Mouse (Mus musculus): Measurements from ENCODE around the gene Fam221b. TPM values are rescaled to one million over a fixed set of nuclear protein-coding genes. Genes with fewer than 3 reads are reported as not detected.

Fam221b gene
- polyA plus RNA-seq, 1 experiment from 2014 or later = 2.7 TPM

DNA sequence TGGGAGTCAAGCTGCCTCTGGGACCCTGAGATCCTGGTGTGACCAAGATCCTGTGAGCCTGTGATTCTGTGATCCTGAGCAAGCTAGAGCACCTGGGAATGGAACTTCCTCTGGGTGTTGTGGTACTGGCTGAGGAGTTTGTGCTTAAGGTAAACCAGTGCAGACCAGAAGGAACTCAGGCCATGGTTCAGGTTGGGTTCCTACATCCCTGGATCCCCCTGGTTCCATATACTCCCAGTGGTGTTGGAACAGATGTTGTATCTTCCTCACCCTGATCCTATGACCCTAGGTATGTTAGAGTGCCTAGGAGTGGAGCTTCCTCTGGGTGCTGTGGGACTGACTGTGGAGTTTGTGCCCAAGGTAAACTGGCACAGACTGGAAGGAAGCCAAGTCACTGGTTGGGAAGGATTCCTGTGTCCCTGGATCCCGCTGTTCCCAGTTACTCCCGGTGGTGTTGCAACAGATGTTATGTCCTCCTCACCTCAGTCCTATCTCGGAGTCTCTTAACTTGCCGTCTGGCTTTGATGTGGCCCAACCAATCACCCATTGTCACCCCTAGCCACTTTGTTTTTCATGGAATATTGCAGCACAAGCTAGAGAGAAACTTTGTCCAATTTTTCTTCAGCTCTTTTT lies 48.7 kb downstream of the Fam221b start:
- no peak for ATAC-seq (replicated peaks; ENCODE audit: low FRiP score)
- H3K4me3 ChIP-seq (ENCODE audit: low read depth, low read length) = no peak overlapping the region
- H3K4me1 ChIP-seq (replicated peaks; ENCODE audit: control insufficient read depth, insufficient read depth, low read length) = no peaks in the 10 kb centered on the region
- no peak overlapping the region for H3K4me2 ChIP-seq (ENCODE audit: low read depth, low read length, severe bottlenecking)
- no peaks in the 10 kb centered on the region for H3K36me3 ChIP-seq (ENCODE audit: control insufficient read depth, insufficient read depth, low read length)
- 88% methylated on average over 4 of the region's 4 CpGs for WGBS
- H3K27me3 ChIP-seq (ENCODE audit: control insufficient read depth, insufficient read depth, low read length) = no peaks in the 10 kb centered on the region
- DNase-seq (ENCODE audit: low spot score) = no peak
- peaks cover 6% of the 10 kb centered on the region for H3K9me3 ChIP-seq (ENCODE audit: control insufficient read depth, low read length)
- H3K27ac ChIP-seq (ENCODE audit: low read depth, low read length) = no peak overlapping the region
- no peak overlapping the region for H3K9ac ChIP-seq (ENCODE audit: low read length)

GRCm38 (mm10) chr4:43613060-43613730 lies 55.8 kb downstream of the Fam221b start:
- Histone ChIP-seq H3K9me3 (ENCODE audit: control insufficient read depth, low read length) (no peaks in the 10 kb centered on the region), H3K27me3 (ENCODE audit: control insufficient read depth, insufficient read depth, low read length) (no peaks in the 10 kb centered on the region), H3K27ac (ENCODE audit: low read depth, low read length) (no peak overlapping the region), H3K4me1 (replicated peaks; ENCODE audit: control insufficient read depth, insufficient read depth, low read length) (no peaks in the 10 kb centered on the region), H3K36me3 (ENCODE audit: control insufficient read depth, insufficient read depth, low read length) (no peaks in the 10 kb centered on the region), H3K9ac (ENCODE audit: low read length) (no peak overlapping the region), H3K4me3 (ENCODE audit: low read depth, low read length) (no peak overlapping the region), H3K4me2 (ENCODE audit: low read depth, low read length, severe bottlenecking) (no peak overlapping the region)
- 71% methylated on average over 3 of the region's 3 CpGs for WGBS
- DNase-seq (ENCODE audit: low spot score) (no peak), ATAC-seq (replicated peaks; ENCODE audit: low FRiP score) (no peak)

DNA sequence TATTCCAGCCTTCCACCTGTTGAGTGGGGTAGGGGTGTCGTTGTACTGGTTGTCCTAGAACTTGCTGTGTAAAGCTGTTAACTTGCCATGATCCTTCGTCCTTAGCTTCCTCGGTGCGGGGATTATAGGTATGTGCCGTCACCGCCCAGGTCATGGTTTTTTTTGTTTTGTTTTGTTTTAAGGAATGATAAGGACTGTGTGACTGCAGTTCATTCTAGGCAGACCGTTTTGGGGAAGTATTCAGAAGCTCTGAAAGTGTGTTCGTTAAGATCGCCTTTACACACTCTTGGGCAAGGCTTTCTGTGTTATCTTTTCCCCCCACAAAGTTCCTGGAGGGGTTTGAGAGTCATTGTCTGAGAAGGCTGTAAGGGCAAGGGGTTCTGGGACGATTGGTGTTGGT lies 56.4 kb downstream of the Fam221b start:
- H3K36me3 ChIP-seq (ENCODE audit: control insufficient read depth, insufficient read depth, low read length) = no peaks in the 10 kb centered on the region
- H3K4me2 ChIP-seq (ENCODE audit: low read depth, low read length, severe bottlenecking) = no peak overlapping the region
- DNase-seq (ENCODE audit: low spot score) = no peak
- H3K27me3 ChIP-seq (ENCODE audit: control insufficient read depth, insufficient read depth, low read length) = no peaks in the 10 kb centered on the region
- H3K4me3 ChIP-seq (ENCODE audit: low read depth, low read length) = no peak overlapping the region
- no peaks in the 10 kb centered on the region for H3K9me3 ChIP-seq (ENCODE audit: control insufficient read depth, low read length)
- no peaks in the 10 kb centered on the region for H3K4me1 ChIP-seq (replicated peaks; ENCODE audit: control insufficient read depth, insufficient read depth, low read length)
- WGBS = 69% methylated on average over 10 of the region's 10 CpGs
- no peak overlapping the region for H3K27ac ChIP-seq (ENCODE audit: low read depth, low read length)
- ATAC-seq (replicated peaks; ENCODE audit: low FRiP score) = no peak
- no peak overlapping the region for H3K9ac ChIP-seq (ENCODE audit: low read length)

Small RNAs within 50 kb of the gene (microRNA-seq; reads per million reads assigned to microRNA genes)
- gene Gm25262 (ENCODE audit: insufficient number of aligned reads) = not detected

Other genes starting within 250 kb of the Fam221b start
- 0.28 and 0.31 TPM in 2 replicates for gene Fam166b, start 240.0 kb downstream of the Fam221b start, polyA plus RNA-seq (2014; fragmentation: Nextera tagmentation; extraction: Ambion mirVana)
- gene Tesk1, start 227.2 kb downstream of the Fam221b start, polyA plus RNA-seq (2014; fragmentation: Nextera tagmentation; extraction: Ambion mirVana) = 9.3 and 10.7 TPM in 2 replicates
- gene Cd72, start 214.5 kb downstream of the Fam221b start, polyA plus RNA-seq (2014; fragmentation: Nextera tagmentation; extraction: Ambion mirVana) = 2.6 and 4.8 TPM in 2 replicates
- not detected in 2 replicates for gene Sit1, start 185.4 kb downstream of the Fam221b start, polyA plus RNA-seq (2014; fragmentation: Nextera tagmentation; extraction: Ambion mirVana)
- 50.3 and 54.3 TPM in 2 replicates for gene Ccdc107, start 176.2 kb downstream of the Fam221b start, polyA plus RNA-seq (2014; fragmentation: Nextera tagmentation; extraction: Ambion mirVana)
- gene Arhgef39, start 169.4 kb downstream of the Fam221b start, polyA plus RNA-seq (2014; fragmentation: Nextera tagmentation; extraction: Ambion mirVana) = 55.3 and 61.1 TPM in 2 replicates
- gene Car9, start 162.2 kb downstream of the Fam221b start, polyA plus RNA-seq (2014; fragmentation: Nextera tagmentation; extraction: Ambion mirVana) = 0.52 and 0.87 TPM in 2 replicates
- gene Tpm2, start 145.4 kb downstream of the Fam221b start, polyA plus RNA-seq (2014; fragmentation: Nextera tagmentation; extraction: Ambion mirVana) = 46.7 and 52.7 TPM in 2 replicates
- gene Creb3, start 106.8 kb downstream of the Fam221b start, polyA plus RNA-seq (2014; fragmentation: Nextera tagmentation; extraction: Ambion mirVana) = 42.8 and 45.6 TPM in 2 replicates
- 45.9 and 46.7 TPM in 2 replicates for gene Tln1, start 106.5 kb downstream of the Fam221b start, polyA plus RNA-seq (2014; fragmentation: Nextera tagmentation; extraction: Ambion mirVana)
- gene Rgp1, start 90.4 kb downstream of the Fam221b start, polyA plus RNA-seq (2014; fragmentation: Nextera tagmentation; extraction: Ambion mirVana) = 26.0 and 38.7 TPM in 2 replicates
- 31.0 and 32.4 TPM in 2 replicates for gene Gba2, start 90.3 kb downstream of the Fam221b start, polyA plus RNA-seq (2014; fragmentation: Nextera tagmentation; extraction: Ambion mirVana)
- gene Msmp, start 84.7 kb downstream of the Fam221b start, polyA plus RNA-seq (2014; fragmentation: Nextera tagmentation; extraction: Ambion mirVana) = 1.9 and 2.8 TPM in 2 replicates
- 9.8 and 10.8 TPM in 2 replicates for gene Npr2, start 37.2 kb downstream of the Fam221b start, polyA plus RNA-seq (2014; fragmentation: Nextera tagmentation; extraction: Ambion mirVana)
- 1.7 and 2.3 TPM in 2 replicates for gene Spag8, start 15.6 kb downstream of the Fam221b start, polyA plus RNA-seq (2014; fragmentation: Nextera tagmentation; extraction: Ambion mirVana)
- 64.1 and 66.8 TPM in 2 replicates for gene Hint2, start 12.7 kb downstream of the Fam221b start, polyA plus RNA-seq (2014; fragmentation: Nextera tagmentation; extraction: Ambion mirVana)
- 5.2 and 6.4 TPM in 2 replicates for gene Tmem8b, start 174 bp downstream of the Fam221b start, polyA plus RNA-seq (2014; fragmentation: Nextera tagmentation; extraction: Ambion mirVana)
- not detected in 2 replicates for gene Olfr70, start 31.7 kb upstream of the Fam221b start, polyA plus RNA-seq (2014; fragmentation: Nextera tagmentation; extraction: Ambion mirVana)
- not detected in 2 replicates for gene Olfr71, start 41.1 kb upstream of the Fam221b start, polyA plus RNA-seq (2014; fragmentation: Nextera tagmentation; extraction: Ambion mirVana)
- not detected in 2 replicates for gene Hrct1, start 58.0 kb upstream of the Fam221b start, polyA plus RNA-seq (2014; fragmentation: Nextera tagmentation; extraction: Ambion mirVana)
- gene Spaar, start 60.9 kb upstream of the Fam221b start, polyA plus RNA-seq (2014; fragmentation: Nextera tagmentation; extraction: Ambion mirVana) = not detected in 2 replicates
- not detected in 2 replicates for gene Olfr159, start 101.9 kb upstream of the Fam221b start, polyA plus RNA-seq (2014; fragmentation: Nextera tagmentation; extraction: Ambion mirVana)
- not detected in 2 replicates for gene Olfr156, start 154.8 kb upstream of the Fam221b start, polyA plus RNA-seq (2014; fragmentation: Nextera tagmentation; extraction: Ambion mirVana)
- gene Olfr157, start 171.1 kb upstream of the Fam221b start, polyA plus RNA-seq (2014; fragmentation: Nextera tagmentation; extraction: Ambion mirVana) = not detected in 2 replicates
- gene Olfr155, start 182.4 kb upstream of the Fam221b start, polyA plus RNA-seq (2014; fragmentation: Nextera tagmentation; extraction: Ambion mirVana) = not detected in 2 replicates
- 11.3 and 11.8 TPM in 2 replicates for gene Reck, start 206.4 kb upstream of the Fam221b start, polyA plus RNA-seq (2014; fragmentation: Nextera tagmentation; extraction: Ambion mirVana)